Mouse (Mus musculus) midbrain, embryonic 15.5 days (tissue): ENCODE results near the gene Id2. TPM values are rescaled to one million over a fixed set of nuclear protein-coding genes. Genes with fewer than 3 reads are reported as not detected.

Experiments
- ATAC-seq: fragments of 200-750 bp; cut with Nextera tagmentation; replicated peaks from 2 replicates; pipeline ENCODE4 v1.8.0; 2017; ENCODE audit warnings: moderate TSS enrichment
- H3K27ac ChIP-seq: fragments of 300-500 bp; sonication (generic); 2 replicates; pipeline ENCODE4 v1.5.1; 2015; ENCODE audit warnings: mild to moderate bottlenecking, inconsistent platforms
- H3K27me3 ChIP-seq: fragments of 300-500 bp; sonication (generic); replicated peaks from 2 replicates; pipeline ENCODE4 v1.6.1; 2015; ENCODE audit warnings: inconsistent platforms
- H3K36me3 ChIP-seq: fragments of 300-500 bp; sonication (generic); replicated peaks from 2 replicates; pipeline ENCODE4 v1.6.1; 2015; ENCODE audit warnings: inconsistent platforms
- H3K4me1 ChIP-seq: fragments of 300-500 bp; sonication (generic); 2 replicates; pipeline ENCODE4 v1.6.1; 2015; ENCODE audit warnings: inconsistent platforms
- H3K4me2 ChIP-seq: fragments of 300-500 bp; sonication (generic); 2 replicates; pipeline ENCODE4 v1.6.1; 2015; ENCODE audit warnings: inconsistent platforms, mild to moderate bottlenecking, moderate library complexity
- H3K4me3 ChIP-seq: fragments of 300-500 bp; sonication (generic); 2 replicates; pipeline ENCODE4 v1.5.1; 2015; ENCODE audit warnings: mild to moderate bottlenecking, inconsistent platforms
- H3K9ac ChIP-seq: fragments of 300-500 bp; sonication (generic); 2 replicates; pipeline ENCODE4 v1.6.1; 2015; ENCODE audit warnings: mild to moderate bottlenecking, inconsistent platforms
- H3K9me3 ChIP-seq: fragments of 300-500 bp; sonication (generic); 2 replicates; pipeline ENCODE4 v1.6.1; 2016; ENCODE audit warnings: inconsistent platforms
- WGBS: fragments of 180-500 bp; shearing (Covaris S2); methylation state at CpG from one replicate; pipeline ENCODE4 v1.1.7; 2015; ENCODE audit warnings: mixed read lengths; 5-methylcytosine and 5-hydroxymethylcytosine counted together
- polyA plus RNA-seq: library from polyadenylated mRNA; unstranded; fragments of >200 nt; fragmentation: Nextera tagmentation; extraction: Ambion mirVana; gene quantifications from 2 replicates; pipeline ENCODE4 v1.2.1, GENCODE M21; 2015

Gene Id2
- 138 TPM in 2 replicates for polyA plus RNA-seq

- H3K9me3 ChIP-seq: no peaks in the 10 kb centered on the region
- H3K9ac ChIP-seq: peak within 1 kb of the TSS; percentile 63
- peaks cover 75% of the 10 kb centered on the region for H3K4me1 ChIP-seq
Measured at GRCm38 (mm10) chr12:25097052-25097209, at the start of gene Id2. Gene Id2 (minus strand): TSS chr12:25097140.

DNA sequence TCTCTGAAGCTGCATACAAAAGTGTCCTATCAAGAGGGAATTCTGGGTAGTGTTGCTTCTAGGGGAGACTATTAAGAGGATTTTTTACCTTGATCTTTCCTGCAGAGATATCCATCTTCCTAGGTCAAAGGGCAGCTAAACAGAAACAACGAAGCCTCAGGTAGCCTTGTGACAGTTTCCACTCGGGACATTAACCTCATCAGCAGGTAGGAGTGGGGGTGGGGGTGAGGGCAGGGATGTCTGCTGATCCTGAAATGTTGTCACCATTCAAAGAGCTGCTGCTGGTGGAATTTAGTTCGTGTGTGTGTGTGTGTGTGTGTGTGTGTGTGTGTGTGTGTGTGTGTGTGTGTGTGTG lies 48.4 kb upstream of the Id2 start:
- Histone ChIP-seq H3K27me3 (no peaks in the 10 kb centered on the region), H3K4me1 (no peaks in the 10 kb centered on the region), H3K27ac (no peak overlapping the region), H3K4me3 (no peak overlapping the region), H3K4me2 (no peak overlapping the region), H3K36me3 (no peaks in the 10 kb centered on the region), H3K9me3 (no peaks in the 10 kb centered on the region), H3K9ac (no peak overlapping the region)
- WGBS: 65% methylated on average over 3 of the region's 3 CpGs
- ATAC-seq: no peak

More at GRCm38 (mm10) chr12:25097052-25097209, at the start of gene Id2:
- Histone ChIP-seq H3K4me3 (peak within 1 kb of the TSS; percentile 71), H3K27ac (peak within 1 kb of the TSS; percentile 93), H3K27me3 (no peaks in the 10 kb centered on the region), H3K36me3 (no peaks in the 10 kb centered on the region), H3K4me2 (peak within 1 kb of the TSS; percentile 96)
- ATAC-seq: no peak
- 0% methylated on average over 1 of the region's 1 CpGs for WGBS

DNA sequence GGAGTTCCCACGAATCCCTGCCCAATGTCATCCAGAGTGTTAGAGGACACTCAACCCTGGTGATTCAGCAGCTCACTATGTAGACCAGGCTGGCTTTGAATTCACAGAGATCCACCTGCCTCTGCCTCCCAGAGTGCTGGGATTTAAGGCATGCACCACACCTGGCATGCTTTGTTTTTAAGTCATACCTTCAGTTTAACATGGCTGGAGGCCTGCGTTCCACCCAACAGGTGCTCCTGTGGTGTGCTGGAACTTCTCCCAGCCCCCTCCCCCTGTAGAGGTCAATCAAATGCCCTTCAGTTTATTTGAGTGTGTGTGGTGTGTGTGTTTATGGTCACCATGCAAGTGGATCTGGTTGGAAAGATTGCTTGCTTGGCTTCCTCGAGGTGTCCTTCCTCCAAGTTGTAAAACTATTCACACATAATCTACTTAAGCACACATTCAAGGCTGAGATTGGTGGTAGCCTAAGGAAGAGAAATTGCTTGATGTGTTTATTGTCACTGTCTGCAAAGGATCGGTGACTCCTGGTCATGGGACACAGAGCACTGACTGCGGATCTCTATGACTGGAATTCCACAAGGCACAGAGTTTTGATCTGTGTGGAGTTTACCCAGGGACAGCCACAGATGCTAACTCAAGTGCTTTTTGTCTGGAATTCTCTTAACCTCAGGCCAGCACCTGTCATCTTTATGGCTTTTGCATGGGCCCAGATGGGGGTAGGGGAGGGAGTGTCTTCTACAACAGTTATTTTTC lies 47.8 kb upstream of the Id2 start:
- WGBS: 70% methylated on average over 5 of the region's 5 CpGs
- H3K4me1 ChIP-seq: no peaks in the 10 kb centered on the region
- no peak for ATAC-seq
- no peaks in the 10 kb centered on the region for H3K36me3 ChIP-seq
- H3K4me3 ChIP-seq: no peak overlapping the region
- H3K27me3 ChIP-seq: no peaks in the 10 kb centered on the region
- no peaks in the 10 kb centered on the region for H3K9me3 ChIP-seq
- H3K4me2 ChIP-seq: no peak overlapping the region
- H3K27ac ChIP-seq: no peak overlapping the region
- no peak overlapping the region for H3K9ac ChIP-seq

DNA sequence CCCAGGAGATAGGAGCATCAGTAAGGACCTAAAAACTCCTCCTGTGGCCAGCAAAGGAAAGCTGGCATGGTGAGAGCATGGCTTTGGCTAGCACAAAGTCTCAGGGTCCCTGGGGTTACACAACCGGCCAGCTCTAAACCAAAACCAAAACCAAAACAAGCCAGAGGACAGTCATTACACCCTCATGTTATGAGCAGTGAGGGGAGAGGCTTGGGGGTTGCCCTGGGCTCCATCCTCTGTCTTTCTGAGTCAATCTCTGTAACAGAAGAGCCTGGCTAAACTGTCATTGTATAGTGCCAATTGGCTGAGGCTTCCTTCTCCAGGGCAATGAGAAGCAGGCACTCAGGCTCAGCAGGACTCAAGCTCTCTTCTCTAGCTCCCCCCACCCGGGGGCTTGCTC lies 46.6 kb upstream of the Id2 start:
- Histone ChIP-seq H3K4me1 (no peaks in the 10 kb centered on the region), H3K4me3 (no peak overlapping the region), H3K27me3 (no peaks in the 10 kb centered on the region), H3K4me2 (no peak overlapping the region), H3K36me3 (no peaks in the 10 kb centered on the region), H3K9me3 (no peaks in the 10 kb centered on the region), H3K27ac (no peak overlapping the region), H3K9ac (no peak overlapping the region)
- ATAC-seq: no peak
- 59% methylated on average over 2 of the region's 2 CpGs for WGBS

GRCm38 (mm10) chr12:25142251-25142650 lies 45.3 kb upstream of the Id2 start:
- Histone ChIP-seq H3K9ac (no peak overlapping the region), H3K36me3 (no peaks in the 10 kb centered on the region), H3K4me1 (no peaks in the 10 kb centered on the region), H3K9me3 (no peaks in the 10 kb centered on the region), H3K4me2 (no peak overlapping the region), H3K4me3 (no peak overlapping the region), H3K27me3 (no peaks in the 10 kb centered on the region), H3K27ac (no peak overlapping the region)
- 78% methylated on average over 7 of the region's 7 CpGs for WGBS
- no peak for ATAC-seq

DNA sequence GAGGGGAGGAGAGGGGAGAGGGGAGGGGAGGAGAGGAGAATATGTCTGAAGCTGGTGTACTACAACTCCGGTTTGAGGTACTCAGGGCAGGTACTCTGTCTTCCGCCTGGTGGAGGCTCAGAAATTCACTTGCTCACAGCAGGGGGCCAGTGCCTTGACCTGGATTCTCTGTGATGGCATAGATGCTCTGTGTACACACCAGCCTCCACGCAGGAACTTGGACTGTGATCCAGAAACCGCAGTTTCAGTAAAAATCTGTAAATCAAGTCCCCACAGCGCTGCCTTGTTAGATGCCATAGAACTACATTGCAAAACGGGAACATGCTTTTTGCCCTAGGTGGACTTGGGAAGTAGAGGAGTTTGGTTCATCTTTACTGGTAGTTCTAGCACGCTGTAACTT lies 44.4 kb upstream of the Id2 start:
- H3K9ac ChIP-seq: no peak overlapping the region
- H3K27ac ChIP-seq: no peak overlapping the region
- no peaks in the 10 kb centered on the region for H3K4me1 ChIP-seq
- no peak for ATAC-seq
- no peaks in the 10 kb centered on the region for H3K27me3 ChIP-seq
- no peaks in the 10 kb centered on the region for H3K9me3 ChIP-seq
- H3K4me2 ChIP-seq: no peak overlapping the region
- no peaks in the 10 kb centered on the region for H3K36me3 ChIP-seq
- 75% methylated on average over 7 of the region's 7 CpGs for WGBS
- no peak overlapping the region for H3K4me3 ChIP-seq

DNA sequence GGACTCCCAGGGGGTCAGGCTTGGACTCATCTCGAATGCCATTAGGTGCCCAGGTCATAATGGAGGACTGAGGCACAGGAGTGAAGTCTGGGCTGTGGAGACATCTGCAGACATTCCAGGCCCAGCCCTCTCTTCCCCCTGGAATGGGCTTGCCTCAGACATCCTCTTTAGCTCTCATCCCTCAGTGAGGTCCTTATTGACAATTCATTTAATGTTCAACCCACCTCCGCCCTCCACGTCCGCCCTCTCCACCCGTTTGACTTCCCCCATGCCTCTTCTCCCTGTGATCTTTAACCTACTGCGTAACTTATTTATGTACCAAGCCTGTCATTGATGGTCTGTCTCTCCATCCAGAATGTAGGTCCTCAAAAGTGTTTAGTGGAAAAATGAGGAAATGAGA lies 43.2 kb upstream of the Id2 start:
- Histone ChIP-seq H3K36me3 (no peaks in the 10 kb centered on the region), H3K27ac (no peak overlapping the region), H3K4me1 (no peaks in the 10 kb centered on the region), H3K27me3 (no peaks in the 10 kb centered on the region), H3K9me3 (no peaks in the 10 kb centered on the region), H3K4me3 (no peak overlapping the region), H3K9ac (no peak overlapping the region), H3K4me2 (no peak overlapping the region)
- ATAC-seq: no peak
- WGBS: 85% methylated on average over 6 of the region's 6 CpGs

GRCm38 (mm10) chr12:25138616-25139015 lies 41.7 kb upstream of the Id2 start:
- no peaks in the 10 kb centered on the region for H3K27me3 ChIP-seq
- 92% methylated on average over 4 of the region's 4 CpGs for WGBS

GRCm38 (mm10) chr12:25132046-25132445 lies 35.1 kb upstream of the Id2 start:
- 91% methylated on average over 12 of the region's 12 CpGs for WGBS
- ATAC-seq: no peak

More at GRCm38 (mm10) chr12:25138616-25139015, 41.7 kb upstream of the Id2 start:
- Histone ChIP-seq H3K4me1 (no peaks in the 10 kb centered on the region), H3K36me3 (no peaks in the 10 kb centered on the region), H3K9me3 (no peaks in the 10 kb centered on the region), H3K9ac (no peak overlapping the region), H3K4me3 (no peak overlapping the region), H3K4me2 (no peak overlapping the region), H3K27ac (no peak overlapping the region)
- no peak for ATAC-seq

DNA sequence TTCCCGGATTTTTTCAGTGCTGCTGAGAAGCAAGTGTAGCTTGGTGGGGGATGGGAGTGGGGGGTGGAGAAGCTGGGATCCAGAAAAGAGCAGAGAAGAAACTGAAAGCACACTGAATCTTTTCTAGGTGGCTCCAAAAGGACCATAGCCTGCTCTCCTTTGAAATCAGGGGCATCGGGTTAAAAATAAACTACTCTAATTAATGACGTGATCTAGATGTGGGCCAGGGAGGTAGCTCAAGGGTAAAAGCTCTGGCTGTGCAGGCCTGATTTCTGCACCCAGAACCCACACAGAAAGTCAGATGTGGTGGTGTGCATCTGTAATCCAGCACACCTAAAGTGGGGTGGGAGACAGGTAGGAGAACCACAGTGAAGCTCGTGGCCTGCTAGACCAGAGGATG lies 30.7 kb upstream of the Id2 start:
- Histone ChIP-seq H3K27ac (no peak overlapping the region), H3K9ac (no peak overlapping the region), H3K4me3 (no peak overlapping the region), H3K27me3 (0 out of 2 replicates have a peak, but pooled peaks cover 6% of the 10 kb centered on the region), H3K9me3 (no peaks in the 10 kb centered on the region), H3K4me1 (peaks cover 16% of the 10 kb centered on the region), H3K4me2 (no peak overlapping the region), H3K36me3 (no peaks in the 10 kb centered on the region)
- ATAC-seq: no peak
- 76% methylated on average over 4 of the region's 4 CpGs for WGBS

More at GRCm38 (mm10) chr12:25132046-25132445, 35.1 kb upstream of the Id2 start:
- Histone ChIP-seq H3K4me1 (no peaks in the 10 kb centered on the region), H3K27me3 (0 out of 2 replicates have a peak, but pooled peaks cover under 1% of the 10 kb centered on the region), H3K4me3 (no peak overlapping the region), H3K27ac (no peak overlapping the region), H3K9ac (no peak overlapping the region), H3K4me2 (no peak overlapping the region), H3K9me3 (no peaks in the 10 kb centered on the region), H3K36me3 (no peaks in the 10 kb centered on the region)

- Histone ChIP-seq H3K4me3 (no peak overlapping the region), H3K27ac (peak overlapping the region; percentile 26; the same call in 1 of the 2 replicates), H3K9me3 (no peaks in the 10 kb centered on the region), H3K27me3 (0 out of 2 replicates have a peak, but pooled peaks cover 6% of the 10 kb centered on the region), H3K4me2 (no peak overlapping the region), H3K36me3 (no peaks in the 10 kb centered on the region), H3K4me1 (peaks cover 16% of the 10 kb centered on the region), H3K9ac (no peak overlapping the region)
- WGBS: 31% methylated on average over 5 of the region's 5 CpGs
- no peak for ATAC-seq
Measured at GRCm38 (mm10) chr12:25126228-25126627, 29.3 kb upstream of the Id2 start.

DNA sequence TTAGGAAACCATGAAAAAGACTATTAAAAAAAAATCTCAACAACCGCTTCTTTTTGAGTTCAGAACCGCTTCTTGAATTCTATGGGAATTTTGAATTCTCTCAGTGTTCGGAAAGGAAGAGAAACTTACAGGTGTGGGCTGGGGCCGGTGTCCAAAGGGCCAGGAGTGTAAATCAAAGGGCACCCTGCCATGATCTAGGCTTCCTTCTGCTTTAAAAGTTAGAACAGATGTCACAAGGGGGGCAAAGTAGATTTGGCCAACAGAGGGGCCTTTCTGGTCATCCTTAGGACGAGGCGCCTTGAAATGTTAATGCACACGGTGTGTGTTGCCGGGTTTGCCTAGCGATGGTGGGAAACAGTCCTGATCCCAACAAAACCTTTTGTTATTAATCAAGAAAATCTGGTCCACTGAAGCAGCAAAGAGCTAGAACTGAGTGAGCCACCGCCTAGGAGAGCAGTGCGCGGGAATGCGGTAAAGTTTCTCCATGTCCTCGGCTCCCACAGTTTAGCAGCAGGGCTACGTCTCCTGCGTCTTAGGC lies 28.4 kb upstream of the Id2 start:
- Histone ChIP-seq H3K4me1 (peaks cover 16% of the 10 kb centered on the region), H3K27me3 (0 out of 2 replicates have a peak, but pooled peaks cover 6% of the 10 kb centered on the region), H3K27ac (no peak overlapping the region; the same call in 1 of the 2 replicates), H3K4me3 (no peak overlapping the region), H3K9me3 (no peaks in the 10 kb centered on the region), H3K36me3 (no peaks in the 10 kb centered on the region), H3K4me2 (no peak overlapping the region), H3K9ac (no peak overlapping the region)
- ATAC-seq: 0 out of 2 replicates have a peak, but pooled peaks have one; percentile 10
- 15% methylated on average over 16 of the region's 16 CpGs for WGBS
